Mouse (Mus musculus): ENCODE results near the gene Atpaf1.

GRCm38 (mm10) chr4:115795360-115795759 lies 10.7 kb downstream of the Atpaf1 start:
- TF ChIP-seq POLR2A (IDR thresholded peaks at IDR 0.05; ENCODE audit: low read depth, low read length) (no peak), CTCF (IDR thresholded peaks at IDR 0.05; ENCODE audit: borderline replicate concordance, insufficient read depth, low read length) (no peak)

Measured in embryonic fibroblast, embryonic 13.5 days (primary cell).